Mouse (Mus musculus): ENCODE data around the gene Entpd5.

Gene Entpd5

DNA sequence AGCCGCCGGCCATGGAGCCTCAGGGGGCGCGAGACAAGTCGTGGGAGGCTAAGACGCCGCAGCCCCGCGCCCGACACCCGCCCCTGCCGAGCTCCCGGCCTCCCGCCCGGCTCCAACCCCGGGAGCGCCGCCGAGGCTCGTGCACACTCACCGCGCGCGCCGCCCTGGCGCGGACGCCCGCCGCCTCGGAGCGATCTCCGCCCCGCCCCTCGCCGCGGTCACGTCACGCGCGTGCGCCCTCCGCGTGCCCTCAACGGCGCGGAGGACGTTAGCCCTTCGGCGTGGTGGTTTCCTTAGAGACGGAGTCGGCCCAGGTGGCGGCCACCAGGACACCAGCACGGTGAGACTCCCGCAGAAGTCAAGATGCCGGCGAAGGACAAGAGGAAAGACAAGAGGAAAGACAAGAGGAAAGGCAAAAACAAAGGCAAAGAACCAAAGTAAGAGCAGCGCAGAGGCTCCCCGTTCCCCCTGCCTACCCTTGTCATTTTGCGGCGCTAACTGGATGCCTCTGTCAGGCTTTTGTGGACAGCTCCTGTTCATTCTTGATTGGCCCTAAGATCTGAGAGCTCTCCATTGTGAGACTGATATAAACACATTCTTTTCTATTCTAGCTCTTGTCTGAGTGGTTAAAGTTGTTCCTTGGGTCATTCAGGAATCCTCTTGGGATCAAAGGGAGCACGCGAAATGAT, at the start of gene Entpd5, which contains the start of gene Bbof1:
Entpd5 (minus strand) TSS at position 211 of the 689 bp plus-strand sequence.
Bbof1 (plus strand) TSS at position 253 of the 689 bp plus-strand sequence.
- in situ Hi-C loops (cut with MboI; ENCODE audit: unreplicated experiment in 2 of 2), result loop anchor here in 1 of 2 experiments (10.0 kb wide), 1 partner anchor 46 kb away; the partner anchor contains the start of genes Aldh6a1 and Lin52

- in situ Hi-C loops (cut with MboI; ENCODE audit: unreplicated experiment in 2 of 2), result loop anchor here in 1 of 2 experiments (10.0 to 25.0 kb wide), 2 partner anchors 52 to 295 kb away; partner anchors contain the start of genes Bbof1 and Entpd5
These were observed 48.1 kb upstream of the Entpd5 start for GRCm38 (mm10) chr12:84456911-84457310.

GRCm38 (mm10) chr12:84451801-84452200, 43.0 kb upstream of the Entpd5 start:
- in situ Hi-C loops (cut with MboI; ENCODE audit: unreplicated experiment in 2 of 2), result loop anchor here in 1 of 2 experiments (5.0 to 25.0 kb wide), 3 partner anchors 47 to 290 kb away; partner anchors contain the start of genes Bbof1 and Entpd5

DNA sequence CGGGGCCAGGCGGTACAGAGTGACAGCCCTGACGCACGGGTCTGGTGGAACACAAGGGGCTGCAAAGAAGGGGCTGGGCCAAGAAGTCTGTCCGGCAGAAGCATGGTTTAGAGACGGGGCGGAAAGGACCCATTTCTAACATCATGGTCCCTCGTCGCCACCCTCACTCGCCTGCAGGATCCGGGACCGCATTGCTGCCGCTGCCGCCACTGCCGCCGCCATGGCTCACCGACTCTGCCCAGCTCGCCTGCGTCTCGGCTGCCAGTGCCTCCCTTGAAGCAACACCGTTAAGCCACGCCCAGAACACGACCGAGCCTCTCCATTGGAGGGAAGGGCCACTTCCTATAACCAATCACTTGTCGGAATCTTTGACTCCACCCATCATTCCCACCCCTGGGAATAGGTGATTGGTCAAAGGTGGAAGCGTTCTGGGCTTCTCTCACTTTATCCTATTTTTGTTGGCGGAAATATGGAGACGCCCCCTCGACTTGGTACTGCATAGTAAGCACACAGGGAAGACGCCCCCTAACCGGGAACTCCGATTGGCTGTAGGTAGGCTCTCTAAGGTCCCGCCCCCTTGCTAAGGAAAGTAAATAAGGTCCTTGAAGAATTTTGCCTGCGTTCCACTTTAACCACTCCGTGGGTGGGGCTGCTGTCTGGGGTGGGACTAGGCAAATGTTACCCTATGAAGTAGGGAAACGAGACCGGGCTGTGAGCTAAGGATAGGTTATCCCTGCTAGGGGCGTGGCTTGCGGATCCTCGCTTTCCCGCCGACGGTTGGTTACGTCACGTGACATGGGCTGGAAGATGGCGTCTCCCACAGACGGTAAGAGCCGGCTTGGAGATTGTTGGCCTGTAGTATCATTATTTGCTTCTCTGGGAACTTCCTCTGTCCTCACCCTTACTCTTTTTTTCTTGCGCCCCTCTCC, 42.2 kb upstream of the Entpd5 start, which contains the start of the genes Aldh6a1 and Lin52:
Aldh6a1 (minus strand) TSS at position 287 of the 929 bp plus-strand sequence.
Lin52 (plus strand) TSS at position 705 of the 929 bp plus-strand sequence.
- in situ Hi-C loops (cut with MboI; ENCODE audit: unreplicated experiment in 2 of 2), result loop anchor here in 1 of 2 experiments (5.0 to 25.0 kb wide), 3 partner anchors 46 to 289 kb away; partner anchors contain the start of genes Bbof1 and Entpd5

DNA sequence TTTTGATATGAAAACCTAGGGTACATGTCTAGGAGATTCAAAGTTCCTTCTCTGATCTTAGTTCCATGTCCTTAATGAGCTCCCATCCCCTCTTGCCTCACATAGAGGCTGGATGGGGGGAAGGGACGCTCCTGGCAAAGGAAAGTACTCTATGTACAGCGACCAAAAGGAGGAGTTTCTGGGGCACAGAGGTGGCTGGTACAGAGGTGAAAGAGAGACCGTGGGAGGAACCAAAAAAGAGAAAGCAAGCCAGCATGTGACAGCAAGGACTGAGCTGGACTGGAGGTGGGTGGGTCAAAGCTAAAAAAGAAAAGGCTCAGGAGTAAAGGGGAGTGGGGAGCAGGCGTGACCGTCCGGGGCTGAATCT, 41.5 kb upstream of the Entpd5 start:
- in situ Hi-C loops (cut with MboI; ENCODE audit: unreplicated experiment in 2 of 2), result loop anchor here in 1 of 2 experiments (5.0 to 25.0 kb wide), 3 partner anchors 46 to 288 kb away; partner anchors contain the start of genes Bbof1 and Entpd5

- in situ Hi-C loops (cut with MboI; ENCODE audit: unreplicated experiment in 2 of 2), result loop anchor here (5.0 to 25.0 kb wide), 4 partner anchors 45 to 288 kb away; partner anchors contain the start of genes Bbof1 (in 1 of the 2) and Entpd5 (in 1 of the 2)
These were observed 41.1 kb upstream of the Entpd5 start for GRCm38 (mm10) chr12:84449887-84450286.

- in situ Hi-C loops (cut with MboI; ENCODE audit: unreplicated experiment in 2 of 2), result loop anchor here in 1 of 2 experiments (5.0 kb wide), 1 partner anchor 91 kb away; no protein-coding TSS in a partner anchor
These were observed 39.4 kb upstream of the Entpd5 start for GRCm38 (mm10) chr12:84448181-84448580.

DNA sequence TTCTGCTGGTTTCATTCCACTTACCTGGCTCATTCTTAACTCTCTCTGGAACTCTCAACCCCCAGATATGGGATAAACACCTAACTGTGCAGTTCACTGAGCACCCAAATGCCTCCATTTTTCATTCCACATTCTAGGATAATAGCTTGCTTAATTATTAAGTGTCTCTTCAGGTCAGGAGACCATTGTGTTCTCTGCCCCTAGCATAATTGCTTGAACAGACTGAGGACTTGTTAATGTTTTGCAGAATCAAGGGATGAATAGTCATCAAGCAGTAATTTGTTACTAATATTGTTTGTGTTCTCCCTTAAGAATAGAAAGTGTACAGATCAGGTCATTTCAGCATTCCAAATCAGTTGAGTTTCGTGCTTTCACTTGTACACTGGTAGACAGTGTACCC, 38.6 kb upstream of the Entpd5 start:
- in situ Hi-C loops (cut with MboI; ENCODE audit: unreplicated experiment in 2 of 2), result loop anchor here in 1 of 2 experiments (5.0 kb wide), 1 partner anchor 90 kb away; no protein-coding TSS in a partner anchor

GRCm38 (mm10) chr12:84442526-84442925, 33.7 kb upstream of the Entpd5 start:
- in situ Hi-C loops (cut with MboI; ENCODE audit: unreplicated experiment in 2 of 2), result no loop called here

GRCm38 (mm10) chr12:84438697-84439096, 29.9 kb upstream of the Entpd5 start:
- in situ Hi-C loops (cut with MboI; ENCODE audit: unreplicated experiment in 2 of 2), result no loop called here

DNA sequence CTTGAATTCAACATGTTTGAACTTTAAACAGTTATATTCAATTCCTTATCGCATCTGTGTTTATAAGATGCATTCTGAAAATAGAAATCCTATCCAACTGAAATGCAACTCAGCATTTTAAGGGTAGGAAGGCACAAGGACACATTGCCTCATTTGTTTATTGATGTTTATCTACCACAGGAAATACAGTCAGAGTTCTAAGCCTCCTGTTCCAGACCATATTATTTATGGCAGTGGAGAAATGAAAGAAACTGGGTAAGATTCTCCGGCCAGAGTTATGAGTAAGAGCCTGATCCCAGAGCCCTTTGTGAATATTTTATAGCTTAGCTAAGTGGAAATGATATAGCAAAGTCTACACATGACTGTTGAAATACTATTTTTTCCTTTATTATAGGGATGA, 21.0 kb upstream of the Entpd5 start:
- in situ Hi-C loops (cut with MboI; ENCODE audit: unreplicated experiment in 2 of 2), result no loop called here

DNA sequence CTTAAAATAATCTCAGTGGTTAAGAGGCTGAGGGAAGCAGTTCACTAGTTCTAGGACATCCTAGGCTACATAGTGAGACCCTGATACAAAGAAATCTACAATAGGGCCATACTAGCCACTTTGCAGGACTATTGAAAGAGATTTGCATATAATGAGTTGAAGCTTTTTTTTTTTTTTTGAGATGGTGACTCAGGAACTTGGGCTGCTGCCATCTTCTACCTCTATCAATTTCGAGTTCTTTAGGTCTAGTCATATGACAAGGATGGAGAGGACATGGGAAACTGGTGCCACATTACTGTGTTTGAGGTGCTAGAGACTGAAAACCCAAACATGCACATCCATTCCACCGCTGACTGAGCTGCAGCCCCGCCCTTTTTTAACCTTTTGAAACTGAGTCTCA, 15.2 kb upstream of the Entpd5 start:
- in situ Hi-C loops (cut with MboI; ENCODE audit: unreplicated experiment in 2 of 2), result no loop called here

DNA sequence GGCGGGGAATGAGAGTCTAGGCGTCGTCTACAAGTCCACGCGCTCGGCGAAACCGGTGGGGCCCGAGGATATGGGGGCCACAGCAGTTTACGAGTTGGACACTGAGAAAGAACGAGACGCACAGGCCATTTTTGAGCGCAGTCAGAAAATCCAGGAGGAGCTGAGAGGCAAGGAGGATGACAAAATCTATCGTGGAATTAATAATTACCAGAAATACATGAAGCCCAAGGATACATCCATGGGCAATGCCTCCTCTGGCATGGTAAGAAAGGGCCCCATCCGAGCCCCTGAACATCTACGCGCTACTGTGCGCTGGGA, 8.7 kb upstream of the Entpd5 start:
- in situ Hi-C loops (cut with MboI; ENCODE audit: unreplicated experiment in 2 of 2), result loop anchor here in 1 of 2 experiments (5.0 kb wide), 1 partner anchor 70 kb away; no protein-coding TSS in a partner anchor

DNA sequence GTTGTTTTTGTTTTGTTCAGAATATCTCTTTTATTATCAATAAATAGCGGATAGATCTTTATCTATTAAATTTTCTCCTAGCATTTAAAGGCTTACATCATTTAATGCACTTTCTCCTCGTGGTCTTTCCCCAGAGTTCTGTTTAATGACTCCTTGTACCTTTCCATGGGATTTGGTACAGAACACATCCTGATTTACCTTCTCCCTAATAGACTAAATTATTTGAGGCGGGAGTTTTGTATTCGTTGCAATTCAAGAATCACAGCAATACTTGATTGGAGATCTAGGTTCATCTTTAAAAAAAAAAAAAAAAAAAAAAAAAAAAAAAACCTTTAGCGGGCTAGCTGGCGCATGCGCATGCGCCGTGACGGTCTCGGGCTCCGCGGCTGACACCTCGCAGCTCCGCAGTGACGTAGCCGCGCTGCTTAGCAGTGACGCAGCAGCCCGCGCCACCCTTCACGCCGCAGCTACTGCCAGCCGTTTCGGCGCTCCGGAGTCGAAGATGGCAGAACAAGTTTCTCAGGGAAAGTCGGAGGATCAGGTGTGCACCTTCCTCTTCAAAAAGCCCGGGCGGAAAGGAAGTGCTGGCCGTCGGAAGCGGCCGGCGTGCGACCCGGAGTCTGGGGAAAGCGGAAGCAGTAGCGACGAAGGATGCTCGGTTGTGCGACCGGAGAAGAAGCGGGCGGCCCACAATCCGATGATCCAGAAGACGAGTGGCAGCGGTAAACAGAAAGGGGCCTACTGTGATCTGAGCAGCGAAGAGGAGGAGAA, 8.2 kb upstream of the Entpd5 start, which contains the start of gene Rnf113a2:
Rnf113a2 (plus strand) TSS at position 363 of the 771 bp plus-strand sequence.
- in situ Hi-C loops (cut with MboI; ENCODE audit: unreplicated experiment in 2 of 2), result loop anchor here in 1 of 2 experiments (5.0 kb wide), 1 partner anchor 70 kb away; no protein-coding TSS in a partner anchor

DNA sequence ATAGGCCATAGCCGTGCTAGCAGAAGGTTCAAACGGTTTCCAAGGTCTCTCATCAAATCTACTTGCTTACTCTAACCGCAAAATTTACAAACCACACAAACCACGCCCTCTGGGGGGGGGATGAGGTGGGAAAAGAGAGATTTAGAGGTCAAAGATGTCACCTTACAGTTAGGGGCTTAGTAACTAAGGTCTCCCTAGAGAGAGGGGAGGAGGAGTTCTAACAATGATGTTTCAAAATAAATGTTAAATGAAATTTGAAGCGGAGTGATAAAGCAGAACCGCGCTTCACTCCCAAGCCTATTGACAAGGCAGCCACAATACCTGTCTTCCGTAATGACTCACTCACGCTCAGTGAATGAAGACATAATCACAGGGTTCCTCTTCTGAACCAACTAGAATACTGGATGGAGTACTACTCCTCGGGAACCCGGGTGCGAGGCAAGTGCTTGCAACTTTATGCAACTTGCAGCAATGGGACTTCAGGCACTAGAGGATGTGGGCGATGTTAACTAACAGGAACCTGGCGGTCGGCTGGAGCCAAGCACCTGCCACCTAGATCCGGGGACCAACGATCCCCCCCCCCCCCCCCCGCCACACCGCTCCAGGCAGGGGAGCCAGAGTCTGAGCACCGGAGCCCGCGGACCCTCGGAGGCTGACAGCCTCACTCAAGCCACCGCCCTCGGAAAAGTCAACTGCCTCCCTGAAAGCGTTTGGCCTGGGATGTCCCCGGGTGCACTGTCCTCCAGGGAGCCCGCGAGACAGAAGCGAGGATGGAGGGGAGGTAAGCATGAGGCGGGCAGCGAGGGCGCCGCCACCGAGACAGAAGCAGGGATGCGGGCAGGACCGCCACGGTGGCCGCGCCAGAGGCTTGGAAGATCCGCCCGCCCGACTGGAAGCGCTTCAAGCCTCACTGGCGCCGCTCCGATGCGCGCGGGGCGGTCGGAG, 683 bp downstream of the Entpd5 start:
- in situ Hi-C loops (cut with MboI; ENCODE audit: unreplicated experiment in 2 of 2), result loop anchor here in 1 of 2 experiments (10.0 kb wide), 1 partner anchor 47 kb away; the partner anchor contains the start of genes Aldh6a1 and Lin52

- in situ Hi-C loops (cut with MboI; ENCODE audit: unreplicated experiment in 2 of 2), result loop anchor here in 1 of 2 experiments (10.0 kb wide), 1 partner anchor 48 kb away; the partner anchor contains the start of genes Aldh6a1 and Lin52
These were observed 1.6 kb downstream of the Entpd5 start for GRCm38 (mm10) chr12:84407259-84407658.

DNA sequence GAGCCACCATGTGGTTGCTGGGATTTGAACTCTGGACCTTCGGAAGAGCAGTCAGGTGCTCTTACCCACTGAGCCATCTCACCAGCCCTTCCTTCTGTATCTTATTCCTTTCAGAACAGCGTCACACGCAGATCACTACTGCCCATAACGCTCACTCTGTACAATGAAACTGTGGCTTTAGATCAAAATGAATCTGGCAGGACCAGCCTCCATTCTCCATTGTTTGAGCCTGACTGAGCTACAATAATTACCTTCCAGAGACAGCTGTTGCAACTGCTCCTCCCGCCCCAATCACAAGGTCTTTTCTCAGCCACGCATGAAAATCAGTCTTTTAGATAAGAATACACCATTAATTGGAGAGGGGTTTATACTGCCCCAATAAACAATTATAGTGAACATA, 4.3 kb downstream of the Entpd5 start:
- in situ Hi-C loops (cut with MboI; ENCODE audit: unreplicated experiment in 2 of 2), result loop anchor here in 1 of 2 experiments (10.0 kb wide), 1 partner anchor 50 kb away; the partner anchor contains the start of genes Aldh6a1 and Lin52

DNA sequence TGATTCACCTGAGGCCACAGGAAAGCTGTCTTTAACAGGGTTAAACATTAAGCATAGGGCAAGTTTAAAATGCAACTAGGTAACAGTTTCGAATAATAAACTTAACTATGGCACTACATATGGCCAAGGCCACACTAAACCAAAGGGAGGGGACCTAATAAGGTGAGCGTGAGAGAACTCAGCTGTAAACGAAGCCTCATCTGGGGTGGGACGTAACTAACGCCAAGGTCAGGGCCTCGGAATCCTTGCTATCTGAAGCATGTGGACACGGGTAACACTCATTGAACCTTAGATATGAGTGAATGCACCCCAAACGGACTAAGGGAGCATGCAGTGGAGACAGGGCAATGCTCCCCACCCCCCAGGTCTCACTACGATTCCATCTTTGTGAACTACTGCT, 5.9 kb downstream of the Entpd5 start:
- in situ Hi-C loops (cut with MboI; ENCODE audit: unreplicated experiment in 2 of 2), result loop anchor here in 1 of 2 experiments (10.0 kb wide), 1 partner anchor 52 kb away; the partner anchor contains the start of genes Aldh6a1 and Lin52
